Mouse (Mus musculus): Measurements from ENCODE around the gene Iqcf4.
"Not testable (repeated sequence)": the region's sequence is repeated elsewhere in the genome, so short reads cannot be mapped to it uniquely, and the experiment has no call there.

The Iqcf4 gene

GRCm38 (mm10) chr9:106570896-106571295, at the start of gene Iqcf4:
Iqcf4 (minus strand) TSS chr9:106570996.
- DNase-seq (ENCODE audit: extremely low spot score) = no peak

GRCm38 (mm10) chr9:106617496-106617895, 46.7 kb upstream of the Iqcf4 start:
- no peak for DNase-seq (ENCODE audit: extremely low spot score)

GRCm38 (mm10) chr9:106616306-106616705, 45.5 kb upstream of the Iqcf4 start:
- no peak for DNase-seq (ENCODE audit: extremely low spot score)

GRCm38 (mm10) chr9:106614616-106615015, 43.8 kb upstream of the Iqcf4 start:
- no peak for DNase-seq (ENCODE audit: extremely low spot score)

- no peak for DNase-seq (ENCODE audit: extremely low spot score)
Observed at GRCm38 (mm10) chr9:106613951-106614350, 43.2 kb upstream of the Iqcf4 start.

GRCm38 (mm10) chr9:106610727-106611126, 39.9 kb upstream of the Iqcf4 start:
- no peak for DNase-seq (ENCODE audit: extremely low spot score)

GRCm38 (mm10) chr9:106600546-106600945, 29.8 kb upstream of the Iqcf4 start:
- DNase-seq (ENCODE audit: extremely low spot score) = peak; percentile 59

GRCm38 (mm10) chr9:106598466-106598865, 27.7 kb upstream of the Iqcf4 start:
- no peak for DNase-seq (ENCODE audit: extremely low spot score)

GRCm38 (mm10) chr9:106595836-106596235, 25.0 kb upstream of the Iqcf4 start:
- DNase-seq (ENCODE audit: extremely low spot score) = no peak

- DNase-seq (ENCODE audit: extremely low spot score) = not testable (repeated sequence)
Observed at GRCm38 (mm10) chr9:106595402-106595801, 24.6 kb upstream of the Iqcf4 start.

GRCm38 (mm10) chr9:106592158-106592557, 21.4 kb upstream of the Iqcf4 start:
- DNase-seq (ENCODE audit: extremely low spot score) = no peak

GRCm38 (mm10) chr9:106582552-106582951, 11.8 kb upstream of the Iqcf4 start:
- no peak for DNase-seq (ENCODE audit: extremely low spot score)

- no peak for DNase-seq (ENCODE audit: extremely low spot score)
Observed at GRCm38 (mm10) chr9:106580016-106580415, 9.2 kb upstream of the Iqcf4 start.

GRCm38 (mm10) chr9:106576112-106576511, 5.3 kb upstream of the Iqcf4 start:
- DNase-seq (ENCODE audit: extremely low spot score) = no peak

GRCm38 (mm10) chr9:106573366-106573765, 2.6 kb upstream of the Iqcf4 start:
- DNase-seq (ENCODE audit: extremely low spot score) = no peak

- no peak for DNase-seq (ENCODE audit: extremely low spot score)
Observed at GRCm38 (mm10) chr9:106572186-106572585, 1.4 kb upstream of the Iqcf4 start.

GRCm38 (mm10) chr9:106566437-106566836, 4.4 kb downstream of the Iqcf4 start:
- DNase-seq (ENCODE audit: extremely low spot score) = no peak

- no peak for DNase-seq (ENCODE audit: extremely low spot score)
Observed at GRCm38 (mm10) chr9:106564025-106564424, 6.8 kb downstream of the Iqcf4 start.

GRCm38 (mm10) chr9:106562291-106562690, 8.5 kb downstream of the Iqcf4 start:
- no peak for DNase-seq (ENCODE audit: extremely low spot score)

- DNase-seq (ENCODE audit: extremely low spot score) = no peak
Observed at GRCm38 (mm10) chr9:106561531-106561930, 9.3 kb downstream of the Iqcf4 start, which contains the start of gene Iqcf3. Iqcf3 (minus strand) TSS chr9:106561631.

GRCm38 (mm10) chr9:106534975-106535374, 35.8 kb downstream of the Iqcf4 start:
- no peak for DNase-seq (ENCODE audit: extremely low spot score)

GRCm38 (mm10) chr9:106534296-106534695, 36.5 kb downstream of the Iqcf4 start:
- no peak for DNase-seq (ENCODE audit: extremely low spot score)

- DNase-seq (ENCODE audit: extremely low spot score) = peak; percentile 42
Observed at GRCm38 (mm10) chr9:106531833-106532232, 39.0 kb downstream of the Iqcf4 start.

GRCm38 (mm10) chr9:106519909-106520308, 50.9 kb downstream of the Iqcf4 start:
- no peak for DNase-seq (ENCODE audit: extremely low spot score)

Data from embryo, embryonic 9.5 days (tissue).